In genomic region chrX:73690917-73691629, GRCm38 (mm10) we compare ENCODE assay signal across 8 mouse cellular contexts. TPM values are rescaled to one million over a fixed set of nuclear protein-coding genes. Genes with fewer than 3 reads are reported as not detected.
DNase-seq lines count a peak whose midpoint lies in the region.

No protein-coding gene starts in this region.

- H3K36me3 ChIP-seq in splenic B cell, adult 2 months (ENCODE audit: control insufficient read depth, insufficient read depth, low read length, poor library complexity, severe bottlenecking): 0 out of 2 replicates have a peak, but pooled peaks cover 5% of the 10 kb centered on the region

- no peaks in the 10 kb centered on the region for H3K27me3 ChIP-seq in splenic B cell, adult 2 months (ENCODE audit: control insufficient read depth, insufficient read depth, low read length, poor library complexity, severe bottlenecking)

- peak; percentile 58 for DNase-seq in layer of hippocampus, adult 11-12 months (ENCODE audit: low spot score)
- DNase-seq in layer of hippocampus, adult 9-10 months (ENCODE audit: low spot score): no peak
- peak; percentile 34 for DNase-seq in Muller cell, postnatal 12 days (ENCODE audit: inconsistent ontology term)
- peak; percentile 60 to 72 for DNase-seq in cerebellum, postnatal 14 days
- peak; percentile 33 for DNase-seq in heart, adult 8-10 months (ENCODE audit: low spot score)
- DNase-seq in kidney, postnatal 10 days: peak; percentile 64
- peak; percentile 65 for DNase-seq in lung, postnatal 4 days
- peak; percentile 68 for DNase-seq in splenic B cell, adult 2 months (ENCODE audit: low read depth, low spot score)

RNA-seq across cellular contexts. Expression of gene Slc6a8, which starts 18.1 kb away (rescaled TPM):
- total RNA-seq in heart, adult 8-10 months (2022): 100 to 1,000 TPM; 157 to 195 (median 180) TPM

RNA-seq across cellular contexts. Expression of gene Bcap31, which starts 24.9 kb away (rescaled TPM):
- 10 to 100 TPM; 65.8 to 86.6 (median 78.8) TPM for total RNA-seq in heart, adult 8-10 months (2022)

RNA-seq across cellular contexts. Expression of gene Abcd1, which starts 25.3 kb away (rescaled TPM):
- 10 to 100 TPM; 26.6 to 29.7 (median 28.2) TPM for total RNA-seq in heart, adult 8-10 months (2022)

RNA-seq across cellular contexts. Expression of gene Pnck, which starts 31.2 kb away (rescaled TPM):
- 1 to 10 TPM; 5.2 to 9.5 (median 8.1) TPM for total RNA-seq in heart, adult 8-10 months (2022)

RNA-seq across cellular contexts. Expression of gene Dusp9, which starts 51.9 kb away (rescaled TPM):
- under 1 TPM in 1 of 4 experiments, not detected in 3; 0.19 TPM for total RNA-seq in heart, adult 8-10 months (2022)
